Mouse (Mus musculus): Measurements from ENCODE around the gene Fam104a. TPM values are rescaled to one million over a fixed set of nuclear protein-coding genes. Genes with fewer than 3 reads are reported as not detected.
"Not testable (repeated sequence)": the region's sequence is repeated elsewhere in the genome, so short reads cannot be mapped to it uniquely, and the experiment has no call there.

Fam104a gene
- polyA plus RNA-seq, 1 experiment from 2014 or later, result 50.5 TPM

- H3K36me3 ChIP-seq, result peaks cover 34% of the 10 kb centered on the region
- peaks cover 14% of the 10 kb centered on the region for H3K4me1 ChIP-seq
- H3K9me3 ChIP-seq, result no peaks in the 10 kb centered on the region
- H3K27me3 ChIP-seq, result no peaks in the 10 kb centered on the region
- no peak overlapping the region for H3K9ac ChIP-seq (replicated peaks)
- 71% methylated on average over 2 of the region's 2 CpGs for WGBS
- no peak for ATAC-seq (ENCODE audit: low FRiP score, low read depth)
- H3K27ac ChIP-seq (replicated peaks), result no peak overlapping the region
- H3K4me2 ChIP-seq (replicated peaks), result no peak overlapping the region
- H3K4me3 ChIP-seq, result no peak overlapping the region
Measured at GRCm38 (mm10) chr11:113676847-113677246, 7.1 kb downstream of the Fam104a start.

GRCm38 (mm10) chr11:113674595-113674994 is 9.4 kb downstream of the Fam104a start:
- Histone ChIP-seq H3K4me3 (no peak overlapping the region), H3K9me3 (no peaks in the 10 kb centered on the region), H3K9ac (replicated peaks) (no peak overlapping the region), H3K36me3 (peaks cover 47% of the 10 kb centered on the region), H3K27ac (replicated peaks) (no peak overlapping the region), H3K4me2 (replicated peaks) (no peak overlapping the region), H3K27me3 (no peaks in the 10 kb centered on the region), H3K4me1 (peaks cover 5% of the 10 kb centered on the region; the same call in 1 of the 2 replicates)
- 90% methylated on average over 5 of the region's 5 CpGs for WGBS
- ATAC-seq (ENCODE audit: low FRiP score, low read depth), result no peak

GRCm38 (mm10) chr11:113673614-113674013 is 10.3 kb downstream of the Fam104a start:
- Histone ChIP-seq H3K9me3 (no peaks in the 10 kb centered on the region), H3K27ac (replicated peaks) (no peak overlapping the region), H3K27me3 (no peaks in the 10 kb centered on the region), H3K9ac (replicated peaks) (no peak overlapping the region), H3K4me2 (replicated peaks) (no peak overlapping the region), H3K36me3 (peaks cover 55% of the 10 kb centered on the region), H3K4me3 (no peak overlapping the region), H3K4me1 (peaks cover 5% of the 10 kb centered on the region; the same call in 1 of the 2 replicates)
- no peak for ATAC-seq (ENCODE audit: low FRiP score, low read depth)
- 95% methylated on average over 4 of the region's 4 CpGs for WGBS

GRCm38 (mm10) chr11:113669711-113670110 is 14.2 kb downstream of the Fam104a start:
- Histone ChIP-seq H3K36me3 (peaks cover 43% of the 10 kb centered on the region), H3K4me1 (no peaks in the 10 kb centered on the region), H3K27me3 (no peaks in the 10 kb centered on the region), H3K9ac (replicated peaks) (no peak overlapping the region), H3K27ac (replicated peaks) (no peak overlapping the region), H3K4me3 (no peak overlapping the region), H3K4me2 (replicated peaks) (no peak overlapping the region), H3K9me3 (no peaks in the 10 kb centered on the region)
- no peak for ATAC-seq (ENCODE audit: low FRiP score, low read depth)
- 94% methylated on average over 4 of the region's 4 CpGs for WGBS

GRCm38 (mm10) chr11:113668857-113669256 is 15.1 kb downstream of the Fam104a start:
- no peak overlapping the region for H3K4me2 ChIP-seq (replicated peaks)
- no peak overlapping the region for H3K4me3 ChIP-seq
- no peak overlapping the region for H3K9ac ChIP-seq (replicated peaks)
- H3K9me3 ChIP-seq, result no peaks in the 10 kb centered on the region
- no peak overlapping the region for H3K27ac ChIP-seq (replicated peaks)
- ATAC-seq (ENCODE audit: low FRiP score, low read depth), result no peak
- 95% methylated on average over 5 of the region's 5 CpGs for WGBS
- no peaks in the 10 kb centered on the region for H3K27me3 ChIP-seq
- H3K36me3 ChIP-seq, result peaks cover 48% of the 10 kb centered on the region
- no peaks in the 10 kb centered on the region for H3K4me1 ChIP-seq

GRCm38 (mm10) chr11:113667704-113668103 is 16.3 kb downstream of the Fam104a start:
- peaks cover 47% of the 10 kb centered on the region for H3K36me3 ChIP-seq
- no peak for ATAC-seq (ENCODE audit: low FRiP score, low read depth)

GRCm38 (mm10) chr11:113667122-113667521 is 16.8 kb downstream of the Fam104a start:
- 82% methylated on average over 2 of the region's 2 CpGs for WGBS

More at GRCm38 (mm10) chr11:113667704-113668103, 16.3 kb downstream of the Fam104a start:
- H3K27me3 ChIP-seq, result no peaks in the 10 kb centered on the region
- no peaks in the 10 kb centered on the region for H3K9me3 ChIP-seq
- H3K4me2 ChIP-seq (replicated peaks), result no peak overlapping the region
- H3K27ac ChIP-seq (replicated peaks), result no peak overlapping the region
- no peak overlapping the region for H3K9ac ChIP-seq (replicated peaks)
- no peak overlapping the region for H3K4me3 ChIP-seq
- WGBS, result 91% methylated on average over 4 of the region's 4 CpGs
- H3K4me1 ChIP-seq, result no peaks in the 10 kb centered on the region

GRCm38 (mm10) chr11:113666648-113667047 is 17.3 kb downstream of the Fam104a start:
- Histone ChIP-seq H3K27ac (replicated peaks) (no peak overlapping the region), H3K4me1 (no peaks in the 10 kb centered on the region), H3K9me3 (no peaks in the 10 kb centered on the region), H3K4me3 (no peak overlapping the region), H3K27me3 (no peaks in the 10 kb centered on the region), H3K4me2 (replicated peaks) (no peak overlapping the region), H3K9ac (replicated peaks) (no peak overlapping the region), H3K36me3 (peaks cover 47% of the 10 kb centered on the region)
- ATAC-seq (ENCODE audit: low FRiP score, low read depth), result no peak
- 68% methylated on average over 10 of the region's 10 CpGs for WGBS

More at GRCm38 (mm10) chr11:113667122-113667521, 16.8 kb downstream of the Fam104a start:
- no peak overlapping the region for H3K4me3 ChIP-seq
- no peak for ATAC-seq (ENCODE audit: low FRiP score, low read depth)
- H3K27me3 ChIP-seq, result no peaks in the 10 kb centered on the region
- H3K9me3 ChIP-seq, result no peaks in the 10 kb centered on the region
- no peak overlapping the region for H3K4me2 ChIP-seq (replicated peaks)
- peaks cover 47% of the 10 kb centered on the region for H3K36me3 ChIP-seq
- no peaks in the 10 kb centered on the region for H3K4me1 ChIP-seq
- no peak overlapping the region for H3K27ac ChIP-seq (replicated peaks)
- no peak overlapping the region for H3K9ac ChIP-seq (replicated peaks)

GRCm38 (mm10) chr11:113666205-113666604 is 17.8 kb downstream of the Fam104a start:
- Histone ChIP-seq H3K4me1 (no peaks in the 10 kb centered on the region), H3K27ac (replicated peaks) (no peak overlapping the region), H3K9ac (replicated peaks) (no peak overlapping the region), H3K9me3 (no peaks in the 10 kb centered on the region), H3K4me2 (replicated peaks) (no peak overlapping the region), H3K27me3 (no peaks in the 10 kb centered on the region), H3K36me3 (peaks cover 48% of the 10 kb centered on the region), H3K4me3 (no peak overlapping the region)
- no peak for ATAC-seq (ENCODE audit: low FRiP score, low read depth)
- WGBS, result 89% methylated on average over 6 of the region's 6 CpGs

GRCm38 (mm10) chr11:113664279-113664678 is 19.7 kb downstream of the Fam104a start:
- WGBS, result 65% methylated on average over 2 of the region's 2 CpGs
- no peaks in the 10 kb centered on the region for H3K4me1 ChIP-seq
- no peak for ATAC-seq (ENCODE audit: low FRiP score, low read depth)
- H3K4me2 ChIP-seq (replicated peaks), result no peak overlapping the region
- H3K9ac ChIP-seq (replicated peaks), result no peak overlapping the region
- H3K9me3 ChIP-seq, result no peaks in the 10 kb centered on the region
- no peak overlapping the region for H3K27ac ChIP-seq (replicated peaks)
- peaks cover 56% of the 10 kb centered on the region for H3K36me3 ChIP-seq
- H3K4me3 ChIP-seq, result no peak overlapping the region
- H3K27me3 ChIP-seq, result no peaks in the 10 kb centered on the region

GRCm38 (mm10) chr11:113661835-113662351 is 22.1 kb downstream of the Fam104a start:
- no peak overlapping the region for H3K4me3 ChIP-seq
- 92% methylated on average over 18 of the region's 18 CpGs for WGBS
- no peak for ATAC-seq (ENCODE audit: low FRiP score, low read depth)
- H3K9ac ChIP-seq (replicated peaks), result no peak overlapping the region
- H3K4me1 ChIP-seq, result no peaks in the 10 kb centered on the region
- H3K27ac ChIP-seq (replicated peaks), result no peak overlapping the region
- peaks cover 73% of the 10 kb centered on the region for H3K36me3 ChIP-seq
- no peaks in the 10 kb centered on the region for H3K9me3 ChIP-seq
- H3K4me2 ChIP-seq (replicated peaks), result no peak overlapping the region
- H3K27me3 ChIP-seq, result no peaks in the 10 kb centered on the region

GRCm38 (mm10) chr11:113660940-113661339 is 23.0 kb downstream of the Fam104a start:
- no peak overlapping the region for H3K4me2 ChIP-seq (replicated peaks)
- no peak for ATAC-seq (ENCODE audit: low FRiP score, low read depth)
- no peaks in the 10 kb centered on the region for H3K4me1 ChIP-seq
- no peak overlapping the region for H3K9ac ChIP-seq (replicated peaks)
- peaks cover 83% of the 10 kb centered on the region for H3K36me3 ChIP-seq
- H3K27me3 ChIP-seq, result no peaks in the 10 kb centered on the region
- 93% methylated on average over 11 of the region's 11 CpGs for WGBS
- no peak overlapping the region for H3K27ac ChIP-seq (replicated peaks)
- no peak overlapping the region for H3K4me3 ChIP-seq
- H3K9me3 ChIP-seq, result no peaks in the 10 kb centered on the region

- not testable (repeated sequence) for H3K4me2 ChIP-seq (replicated peaks); H3K27me3 ChIP-seq; H3K9ac ChIP-seq (replicated peaks); H3K27ac ChIP-seq (replicated peaks); H3K4me1 ChIP-seq; ATAC-seq (ENCODE audit: low FRiP score, low read depth); H3K9me3 ChIP-seq; H3K4me3 ChIP-seq
- H3K36me3 ChIP-seq, result peaks cover 90% of the 10 kb centered on the region
- WGBS, result 96% methylated on average over 3 of the region's 3 CpGs
Measured at GRCm38 (mm10) chr11:113660213-113660612, 23.7 kb downstream of the Fam104a start.

All from midbrain, embryonic 12.5 days (tissue).